Comparison of ENCODE assay signal across 8 mouse cellular contexts in genomic region chr12:24651642-24652342, GRCm38 (mm10). TPM values are rescaled to one million over a fixed set of nuclear protein-coding genes. Genes with fewer than 3 reads are reported as not detected.
DNase-seq lines count a peak whose midpoint lies in the region; ATAC-seq and TF ChIP-seq lines count a peak whose summit lies in the region.

No protein-coding gene starts in this region.

- H3K4me3 ChIP-seq in bone marrow, adult 2 months (replicated peaks; ENCODE audit: control insufficient read depth, low read depth, low read length): peak overlapping the region; percentile 74
- H3K4me3 ChIP-seq in embryonic facial prominence, embryonic 15.5 days (replicated peaks): peak overlapping the region; percentile 89
- peak overlapping the region; percentile 96 for H3K4me3 ChIP-seq in kidney, embryonic 14.5 days (ENCODE audit: low read length)
- H3K4me3 ChIP-seq in limb, embryonic 15.5 days: peak overlapping the region; percentile 83

- peak; percentile 85 for ATAC-seq in embryonic facial prominence, embryonic 15.5 days (ENCODE audit: insufficient number of reproducible peaks, low FRiP score, low TSS enrichment, low read depth)
- ATAC-seq in kidney, embryonic 14.5 days (ENCODE audit: low FRiP score, low TSS enrichment): peak; percentile 83
- peak; percentile 77 for ATAC-seq in limb, embryonic 15.5 days (ENCODE audit: insufficient number of reproducible peaks, low FRiP score, low TSS enrichment, low read depth)

- peak overlapping the region; percentile 66 for H3K4me2 ChIP-seq in embryonic facial prominence, embryonic 15.5 days (replicated peaks)
- peak overlapping the region; percentile 58 for H3K4me2 ChIP-seq in kidney, embryonic 14.5 days (replicated peaks; ENCODE audit: low read depth, low read length)
- H3K4me2 ChIP-seq in limb, embryonic 15.5 days: peak overlapping the region; percentile 78

- no peaks in the 10 kb centered on the region for H3K27me3 ChIP-seq in embryonic facial prominence, embryonic 15.5 days
- no peaks in the 10 kb centered on the region for H3K27me3 ChIP-seq in kidney, embryonic 14.5 days (ENCODE audit: control insufficient read depth, insufficient read depth, low read length)
- no peaks in the 10 kb centered on the region for H3K27me3 ChIP-seq in limb, embryonic 15.5 days

- no peak; the same call in 1 of the 2 replicates for TF ChIP-seq POLR2A in bone marrow, adult 2 months (IDR thresholded peaks at IDR 0.05; ENCODE audit: borderline replicate concordance, control insufficient read depth, low read depth, low read length)

- peaks cover 32% of the 10 kb centered on the region for H3K36me3 ChIP-seq in embryonic facial prominence, embryonic 15.5 days
- H3K36me3 ChIP-seq in kidney, embryonic 14.5 days (ENCODE audit: control insufficient read depth, insufficient read depth, low read length): peaks cover 28% of the 10 kb centered on the region
- peaks cover 31% of the 10 kb centered on the region for H3K36me3 ChIP-seq in limb, embryonic 15.5 days

- peaks cover 5% of the 10 kb centered on the region; the same call in 1 of the 2 replicates for H3K4me1 ChIP-seq in bone marrow, adult 2 months (ENCODE audit: control insufficient read depth, insufficient read depth, low read length)
- peaks cover 32% of the 10 kb centered on the region for H3K4me1 ChIP-seq in embryonic facial prominence, embryonic 15.5 days
- peaks cover 38% of the 10 kb centered on the region for H3K4me1 ChIP-seq in kidney, embryonic 14.5 days (ENCODE audit: control insufficient read depth, insufficient read depth, low read length)
- H3K4me1 ChIP-seq in limb, embryonic 15.5 days: peaks cover 36% of the 10 kb centered on the region

- H3K27ac ChIP-seq in bone marrow, adult 2 months (ENCODE audit: control insufficient read depth, insufficient read depth, low read depth, low read length, poor library complexity): peak overlapping the region; percentile 95
- peak overlapping the region; percentile 95 for H3K27ac ChIP-seq in embryonic facial prominence, embryonic 15.5 days (replicated peaks)
- H3K27ac ChIP-seq in kidney, embryonic 14.5 days (ENCODE audit: low read depth, low read length): peak overlapping the region; percentile 94
- H3K27ac ChIP-seq in limb, embryonic 15.5 days: peak overlapping the region; percentile 94

- peak; percentile 97 for DNase-seq in 416B (ENCODE audit: low read depth)
- DNase-seq in heart, adult 9 months (ENCODE audit: low spot score in 2 of 2): peak; percentile 96 to 97
- DNase-seq in monocyte, adult 2 months (ENCODE audit: low read depth in 1 of 2, low spot score in 2 of 2): peak; percentile 99
- peak; percentile 91 to 96 for DNase-seq in spleen, postnatal 36 days (ENCODE audit: low spot score in 2 of 2)

- H3K9ac ChIP-seq in embryonic facial prominence, embryonic 15.5 days: peak overlapping the region; percentile 81
- H3K9ac ChIP-seq in kidney, embryonic 14.5 days (ENCODE audit: low read depth, low read length): peak overlapping the region; percentile 93
- H3K9ac ChIP-seq in limb, embryonic 15.5 days: peak overlapping the region; percentile 82

- WGBS in bone marrow, adult 2 months: 1% methylated on average over 36 of the region's 36 CpGs
- WGBS in embryonic facial prominence, embryonic 15.5 days: 1% methylated on average over 36 of the region's 36 CpGs
- 2% methylated on average over 32 of the region's 36 CpGs for WGBS in kidney, embryonic 14.5 days
- 1% methylated on average over 36 of the region's 36 CpGs for WGBS in limb, embryonic 15.5 days

- no peak for TF ChIP-seq CTCF in bone marrow, adult 2 months (IDR thresholded peaks at IDR 0.05; ENCODE audit: control insufficient read depth, insufficient read depth, low read length)

- no peaks in the 10 kb centered on the region for H3K9me3 ChIP-seq in embryonic facial prominence, embryonic 15.5 days (replicated peaks)
- H3K9me3 ChIP-seq in kidney, embryonic 14.5 days (ENCODE audit: control insufficient read depth, low read length): no peaks in the 10 kb centered on the region
- H3K9me3 ChIP-seq in limb, embryonic 15.5 days: no peaks in the 10 kb centered on the region

RNA-seq across cellular contexts. Expression of gene Klf11, which starts 0.7 kb away (rescaled TPM):
- 10.4 and 11.8 TPM in 2 replicates for polyA plus RNA-seq in bone marrow, adult 2 months (2011; ENCODE audit: insufficient read depth, insufficient read length, low replicate concordance, missing spikeins)
- polyA plus RNA-seq in embryonic facial prominence, embryonic 15.5 days (2015; fragmentation: Nextera tagmentation; extraction: Ambion mirVana): 13.0 and 13.1 TPM in 2 replicates
- polyA plus RNA-seq in kidney, embryonic 14.5 days (2014; fragmentation: Nextera tagmentation; extraction: Ambion mirVana): 6.2 and 11.9 TPM in 2 replicates
- 13.6 and 14.4 TPM in 2 replicates for polyA plus RNA-seq in limb, embryonic 15.5 days (2015; fragmentation: Nextera tagmentation; extraction: Ambion mirVana)

RNA-seq across cellular contexts. Expression of gene Cys1, which starts 29.8 kb away (rescaled TPM):
- polyA plus RNA-seq in bone marrow, adult 2 months (2011; ENCODE audit: insufficient read depth, insufficient read length, low replicate concordance, missing spikeins): 0.56 and 3.0 TPM in 2 replicates
- 6.2 and 6.5 TPM in 2 replicates for polyA plus RNA-seq in embryonic facial prominence, embryonic 15.5 days (2015; fragmentation: Nextera tagmentation; extraction: Ambion mirVana)
- 10.7 and 11.8 TPM in 2 replicates for polyA plus RNA-seq in kidney, embryonic 14.5 days (2014; fragmentation: Nextera tagmentation; extraction: Ambion mirVana)
- polyA plus RNA-seq in limb, embryonic 15.5 days (2015; fragmentation: Nextera tagmentation; extraction: Ambion mirVana): 6.7 and 8.1 TPM in 2 replicates

RNA-seq across cellular contexts. Expression of gene Rrm2, which starts 56.2 kb away (rescaled TPM):
- 203 and 291 TPM in 2 replicates for polyA plus RNA-seq in bone marrow, adult 2 months (2011; ENCODE audit: insufficient read depth, insufficient read length, low replicate concordance, missing spikeins)
- polyA plus RNA-seq in embryonic facial prominence, embryonic 15.5 days (2015; fragmentation: Nextera tagmentation; extraction: Ambion mirVana): 142 and 158 TPM in 2 replicates
- polyA plus RNA-seq in kidney, embryonic 14.5 days (2014; fragmentation: Nextera tagmentation; extraction: Ambion mirVana): 206 and 236 TPM in 2 replicates
- polyA plus RNA-seq in limb, embryonic 15.5 days (2015; fragmentation: Nextera tagmentation; extraction: Ambion mirVana): 159 and 162 TPM in 2 replicates

Comparison
In these comparisons a context has a peak if more than half of its experiments do, and no peak if none do; other contexts are left out.
1. Peak in every context shown above with its lines: DNase-seq, ATAC-seq, H3K4me3 ChIP-seq and H3K27ac ChIP-seq.